Mouse (Mus musculus) layer of hippocampus, postnatal 25 days (tissue): ENCODE results near the gene Ugt1a7c. TPM values are rescaled to one million over a fixed set of nuclear protein-coding genes. Genes with fewer than 3 reads are reported as not detected.

Experiments
- DNase-seq, 2 experiments: peaks; one replicate each; pipeline ENCODE4 v3.0.0; 2022; ENCODE audit warnings: mixed read lengths in 2 of 2, low spot score in 1 of 2; ENCODE audit errors: extremely low spot score in 1 of 2
- total RNA-seq, 2 experiments: library from RNA; stranded (reverse); gene quantifications; 2 replicates each; pipeline ENCODE4 v1.2.3; 2021

Gene Ugt1a7c
- total RNA-seq, 2 experiments from 2014 or later: 0.31 to 0.57 TPM

DNA sequence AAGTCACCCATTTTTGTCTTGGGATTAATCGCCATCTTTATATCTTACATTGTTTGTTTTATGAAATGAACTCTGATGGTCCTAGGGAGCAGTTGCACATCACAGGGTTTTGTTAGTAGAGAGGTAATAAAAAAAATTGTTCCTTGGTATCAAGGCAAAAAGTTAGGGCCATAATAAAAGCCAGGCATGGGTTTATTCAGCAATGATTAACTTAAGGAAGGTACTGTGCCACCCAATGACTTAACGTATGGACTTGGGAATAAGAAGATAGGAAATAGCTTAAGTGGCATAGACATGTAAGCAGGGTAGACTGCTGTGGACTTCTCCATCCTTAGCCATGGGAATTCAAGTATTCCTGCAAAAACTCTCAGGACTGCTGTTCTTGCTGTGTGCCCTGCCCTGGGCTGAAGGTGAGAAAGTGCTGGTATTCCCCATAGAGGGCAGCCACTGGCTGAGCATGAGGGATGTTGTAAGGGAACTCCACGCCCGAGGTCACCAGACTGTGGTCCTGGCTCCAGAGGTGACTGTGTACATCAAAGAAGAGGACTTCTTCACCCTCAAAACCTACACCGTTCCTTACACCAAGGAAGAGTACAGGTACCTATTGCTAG lies 91.6 kb downstream of the Ugt1a7c start:
- DNase-seq: no peak

GRCm38 (mm10) chr1:88192136-88192535 lies 97.3 kb downstream of the Ugt1a7c start:
- no peak for DNase-seq

DNA sequence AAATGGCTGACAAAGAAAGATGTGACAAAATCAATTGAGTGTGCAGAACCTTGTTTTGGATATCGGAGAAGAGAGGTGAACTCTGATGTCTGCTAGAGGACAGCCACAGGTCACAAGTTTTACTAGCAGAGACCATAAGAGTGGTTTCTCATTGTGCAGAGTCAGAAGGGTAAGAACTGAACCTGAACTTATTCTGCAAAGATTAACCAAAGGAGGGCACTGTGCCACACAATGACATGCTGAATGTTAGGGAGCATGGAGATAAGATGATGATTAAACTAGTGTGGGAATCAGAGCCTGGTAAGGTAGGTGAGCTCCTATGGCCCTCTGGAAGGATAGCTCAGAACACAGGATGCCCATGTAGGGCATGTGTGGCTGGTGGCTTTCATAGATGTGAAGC lies 100.8 kb downstream of the Ugt1a7c start:
- DNase-seq: no peak

- DNase-seq: no peak
Measured at GRCm38 (mm10) chr1:88197443-88197842, 102.6 kb downstream of the Ugt1a7c start.

- no peak for DNase-seq
Measured at GRCm38 (mm10) chr1:88199996-88200395, 105.1 kb downstream of the Ugt1a7c start.

GRCm38 (mm10) chr1:88200456-88200855 lies 105.6 kb downstream of the Ugt1a7c start, which contains the start of gene Ugt1a2:
Gene Ugt1a2 (plus strand): TSS chr1:88200601.
- no peak for DNase-seq

GRCm38 (mm10) chr1:88205294-88205922 lies 110.5 kb downstream of the Ugt1a7c start, which contains the start of gene Dnajb3:
Gene Dnajb3 (minus strand): TSS chr1:88205782.
- DNase-seq: peak; percentile 68 to 72

GRCm38 (mm10) chr1:88206843-88207479 lies 112.1 kb downstream of the Ugt1a7c start:
- DNase-seq: no peak

GRCm38 (mm10) chr1:88211812-88212211 lies 117.0 kb downstream of the Ugt1a7c start, which contains the start of gene Ugt1a1:
Gene Ugt1a1 (plus strand): TSS chr1:88211959.
- no peak for DNase-seq

DNA sequence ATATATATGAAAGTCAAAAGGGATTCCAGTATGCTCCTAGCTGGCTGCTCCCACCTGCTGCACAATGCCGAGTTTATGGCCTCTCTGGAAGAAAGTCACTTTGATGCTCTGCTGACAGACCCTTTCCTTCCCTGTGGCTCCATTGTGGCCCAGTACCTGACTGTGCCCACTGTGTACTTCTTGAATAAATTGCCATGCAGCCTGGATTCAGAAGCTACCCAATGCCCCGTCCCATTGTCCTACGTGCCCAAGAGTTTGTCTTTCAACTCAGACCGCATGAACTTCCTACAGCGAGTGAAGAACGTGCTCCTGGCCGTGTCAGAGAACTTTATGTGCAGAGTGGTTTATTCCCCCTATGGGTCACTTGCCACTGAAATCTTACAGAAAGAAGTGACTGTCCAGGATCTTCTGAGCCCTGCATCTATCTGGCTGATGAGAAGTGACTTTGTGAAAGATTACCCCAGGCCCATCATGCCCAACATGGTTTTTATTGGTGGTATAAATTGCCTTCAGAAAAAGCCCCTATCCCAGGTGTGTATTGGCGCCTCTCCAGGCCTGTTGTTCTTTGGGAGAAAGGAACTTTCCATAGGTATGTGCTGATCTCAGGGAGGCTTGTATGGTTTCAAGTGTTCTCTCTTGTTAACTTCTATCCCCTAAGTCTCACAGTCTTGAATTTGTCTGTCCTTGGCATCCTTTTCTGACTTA lies 117.6 kb downstream of the Ugt1a7c start:
- no peak for DNase-seq

GRCm38 (mm10) chr1:88213061-88213460 lies 118.2 kb downstream of the Ugt1a7c start:
- DNase-seq: no peak

DNA sequence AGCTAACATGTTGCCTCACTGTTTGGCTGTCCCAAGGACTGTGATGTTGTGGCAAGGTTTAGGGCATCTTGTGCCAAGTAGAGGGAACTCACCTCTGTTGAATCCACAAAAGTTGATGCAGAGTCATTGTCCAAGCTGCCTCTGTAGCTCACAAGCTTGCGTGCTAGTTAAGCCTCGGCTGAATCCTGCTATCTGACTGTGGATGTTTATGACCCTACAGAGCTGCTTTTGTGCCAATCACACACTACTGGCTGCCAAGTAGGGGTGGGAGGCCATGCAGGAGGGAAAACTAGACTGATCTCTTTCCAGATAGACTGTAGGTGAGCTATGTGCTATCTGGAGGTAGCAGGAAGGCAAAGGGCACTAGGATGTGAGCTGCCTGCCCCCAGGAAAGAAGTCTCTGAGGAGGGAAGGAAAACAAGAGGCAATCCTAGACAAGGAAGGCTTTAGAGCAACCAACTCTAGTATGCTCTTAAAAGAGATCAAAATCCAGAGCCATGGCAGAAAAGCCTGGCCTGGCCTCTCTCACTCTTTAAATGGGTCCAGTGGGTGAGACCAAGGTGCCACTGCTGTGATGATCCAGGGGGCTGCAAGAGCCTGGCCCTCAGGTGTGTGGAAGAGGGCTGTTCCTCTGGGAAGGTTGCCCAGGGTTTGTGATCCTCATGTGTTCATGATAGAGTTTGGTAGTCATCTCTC lies 119.1 kb downstream of the Ugt1a7c start:
- no peak for DNase-seq

DNA sequence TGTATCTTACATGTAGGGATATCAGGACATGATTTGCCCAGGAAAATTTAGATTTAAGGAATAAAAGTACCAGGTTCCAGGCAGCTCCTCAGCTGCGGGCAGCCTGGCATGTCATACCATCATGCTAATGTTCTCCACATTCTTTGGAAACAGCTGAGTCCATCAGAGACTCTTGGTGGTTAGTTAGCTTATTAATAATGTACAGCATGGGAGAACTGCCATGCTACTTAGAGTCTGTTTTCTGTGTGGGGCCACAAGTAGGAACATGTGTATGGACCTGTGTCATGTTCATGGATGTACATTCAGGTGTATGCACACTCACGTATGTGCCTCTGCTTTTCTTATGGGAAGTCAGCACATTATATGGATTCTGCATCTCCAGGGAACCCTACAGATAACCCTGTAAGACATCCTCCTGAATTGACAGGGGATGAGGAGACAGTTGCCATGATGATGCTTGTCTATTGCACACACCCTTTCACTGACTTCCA lies 119.6 kb downstream of the Ugt1a7c start:
- DNase-seq: no peak

DNA sequence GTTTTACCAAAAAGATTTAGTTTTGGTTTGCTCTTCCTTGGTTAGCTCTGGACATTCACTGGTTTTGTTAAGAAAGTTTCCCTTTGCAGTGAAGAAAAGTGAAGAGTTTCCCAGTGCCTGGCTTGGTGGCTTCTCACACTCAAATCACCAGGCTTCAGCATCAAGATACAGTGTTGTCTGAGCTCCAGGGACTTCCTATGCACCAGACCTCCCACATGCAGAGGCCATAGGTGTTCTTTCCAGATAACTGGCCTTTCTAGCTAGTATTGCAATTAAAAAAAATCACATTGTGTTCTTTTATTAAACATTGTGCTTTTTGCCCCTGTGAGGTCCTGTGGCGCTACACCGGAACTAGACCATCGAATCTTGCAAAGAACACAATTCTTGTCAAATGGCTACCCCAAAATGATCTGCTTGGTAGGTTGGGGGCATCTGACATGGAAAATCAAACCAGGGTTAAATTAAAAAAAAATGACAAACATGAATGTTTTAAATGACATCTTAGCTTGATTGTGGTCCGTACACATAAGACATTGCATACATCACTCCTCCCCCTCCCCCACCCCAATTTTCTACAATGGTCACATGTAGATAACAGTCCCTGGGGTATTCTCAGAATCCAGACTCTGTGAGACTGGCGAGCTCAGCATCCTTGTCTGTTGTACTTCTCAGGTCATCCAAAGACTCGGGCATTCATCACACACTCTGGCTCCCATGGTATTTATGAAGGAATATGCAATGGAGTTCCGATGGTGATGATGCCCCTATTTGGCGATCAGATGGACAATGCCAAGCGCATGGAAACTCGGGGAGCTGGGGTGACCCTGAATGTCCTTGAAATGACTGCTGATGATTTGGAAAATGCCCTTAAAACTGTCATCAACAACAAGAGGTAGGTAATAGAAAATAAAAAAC lies 120.9 kb downstream of the Ugt1a7c start:
- DNase-seq: no peak

DNA sequence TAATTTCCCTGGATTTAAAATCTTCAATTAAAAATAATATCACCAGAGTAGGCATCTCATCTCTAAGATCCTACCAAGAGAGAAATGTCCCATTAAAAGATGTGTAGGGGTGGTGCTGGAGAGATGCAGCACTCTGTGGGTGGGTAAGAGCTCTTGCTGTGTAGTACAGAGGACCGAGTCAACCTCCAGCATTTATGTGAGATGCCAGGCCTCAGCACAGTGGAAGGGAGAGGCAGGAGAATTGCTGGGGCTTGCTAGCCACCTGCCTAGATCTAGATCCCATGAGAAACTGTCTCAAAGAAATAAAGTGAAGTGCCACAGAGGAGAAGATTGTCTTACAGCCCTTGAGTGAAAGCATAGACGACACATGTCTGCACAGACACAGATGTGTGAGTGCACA lies 121.7 kb downstream of the Ugt1a7c start:
- DNase-seq: no peak

DNA sequence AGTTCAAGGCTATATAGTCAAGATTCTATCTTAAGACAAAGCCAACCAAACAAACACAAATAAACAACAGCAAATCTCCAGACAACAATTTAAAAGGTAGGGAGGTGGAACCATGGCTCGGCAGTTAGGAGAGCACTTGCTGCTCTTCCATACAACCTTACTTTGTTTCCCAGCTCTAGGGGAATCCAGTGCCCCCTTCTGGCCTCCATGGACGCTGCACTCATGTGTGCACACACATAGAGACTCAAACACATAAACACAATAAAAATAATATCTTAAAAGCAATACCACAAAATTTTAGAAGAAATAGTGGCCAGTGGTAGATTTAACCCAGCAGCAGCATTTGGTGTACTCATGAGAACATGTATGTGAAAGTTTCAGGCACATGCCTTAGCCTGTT lies 122.3 kb downstream of the Ugt1a7c start:
- no peak for DNase-seq

GRCm38 (mm10) chr1:88217576-88217975 lies 122.7 kb downstream of the Ugt1a7c start:
- DNase-seq: no peak

DNA sequence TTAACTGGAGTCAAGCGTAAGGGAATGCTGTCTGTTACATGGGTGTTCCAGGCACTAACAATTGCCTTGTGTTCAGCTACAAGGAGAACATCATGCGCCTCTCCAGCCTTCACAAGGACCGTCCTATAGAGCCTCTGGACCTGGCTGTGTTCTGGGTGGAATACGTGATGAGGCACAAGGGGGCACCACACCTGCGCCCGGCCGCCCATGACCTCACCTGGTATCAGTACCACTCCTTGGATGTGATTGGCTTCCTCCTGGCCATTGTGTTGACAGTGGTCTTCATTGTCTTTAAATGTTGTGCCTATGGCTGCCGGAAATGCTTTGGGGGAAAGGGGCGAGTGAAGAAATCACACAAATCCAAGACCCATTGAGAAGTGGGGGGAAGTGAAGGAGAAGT lies 123.2 kb downstream of the Ugt1a7c start:
- no peak for DNase-seq

- no peak for DNase-seq
Measured at GRCm38 (mm10) chr1:88218591-88218990, 123.7 kb downstream of the Ugt1a7c start.
